Mouse (Mus musculus): ENCODE measurements around the gene Lgmn. TPM values are rescaled to one million over a fixed set of nuclear protein-coding genes. Genes with fewer than 3 reads are reported as not detected.

Gene Lgmn
- polyA plus RNA-seq (2012), result 0.93 and 0.97 TPM in 2 replicates

DNA sequence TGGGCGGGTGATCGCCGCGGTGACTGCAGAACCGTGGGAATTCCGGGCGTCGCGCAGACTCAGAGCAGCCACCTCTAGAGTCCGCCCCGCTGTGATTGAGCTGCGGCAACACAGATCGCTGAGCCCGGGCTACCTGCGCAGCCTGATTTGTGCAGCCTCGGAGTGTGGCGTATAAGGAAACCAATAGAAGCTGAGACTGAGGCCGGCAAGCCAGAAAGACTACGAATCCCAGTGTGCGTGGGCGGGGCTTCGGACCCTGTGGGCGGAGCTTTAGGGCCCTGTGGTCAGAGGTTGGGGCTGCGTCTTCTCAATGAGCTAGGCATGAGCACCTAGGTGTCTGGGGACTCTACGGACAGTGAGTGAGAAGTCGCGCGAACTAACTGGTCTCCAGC lies at the start of gene Lgmn:
Gene Lgmn (minus strand): TSS at position 182 of the 392 bp plus-strand sequence.

DNA sequence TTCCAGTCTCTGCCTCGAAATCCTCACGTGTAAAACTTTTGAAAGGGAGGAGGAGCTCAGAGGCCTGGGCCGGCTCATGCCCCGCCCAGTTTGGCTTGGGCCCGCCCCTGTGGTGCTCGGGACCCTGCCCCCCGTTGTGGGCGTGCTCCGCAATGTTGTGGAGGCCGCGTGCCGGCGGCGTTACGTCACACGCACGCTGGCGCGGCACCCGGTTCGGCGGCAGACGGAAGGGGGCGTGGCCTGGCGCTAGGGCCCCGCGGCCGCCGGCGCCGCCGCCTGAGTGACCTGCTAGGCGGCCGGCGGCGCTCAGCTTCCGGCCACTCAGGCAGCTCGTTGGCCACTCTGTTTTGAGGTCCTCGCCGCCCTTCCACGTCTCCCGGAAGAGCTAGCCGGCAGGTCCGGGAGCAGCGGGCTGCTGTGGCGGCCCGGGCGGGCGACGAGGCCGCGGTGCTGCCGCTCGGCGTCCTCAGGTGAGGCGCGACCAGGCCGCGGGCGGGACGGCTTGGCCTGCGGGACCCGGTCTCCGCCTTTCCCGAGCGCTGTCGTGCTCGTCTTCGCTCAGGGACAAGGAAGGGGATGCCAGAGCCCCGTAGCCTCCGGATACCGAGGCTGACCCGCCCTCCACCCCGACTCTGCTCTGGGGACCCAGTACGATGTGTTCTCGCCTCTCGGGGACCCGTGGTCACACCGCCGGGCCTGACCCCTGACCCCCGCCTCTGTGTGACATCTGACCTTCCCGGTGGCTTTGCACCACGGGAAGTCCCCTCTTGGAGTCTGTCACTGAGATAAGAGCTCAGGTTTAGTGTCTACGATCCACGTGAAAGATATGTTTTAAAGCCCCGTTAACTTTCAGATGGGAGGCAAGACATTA lies 29.5 kb upstream of the Lgmn start, which contains the start of gene Golga5:
Gene Golga5 (plus strand): TSS at position 242 of the 871 bp plus-strand sequence.

Other genes with a start within 250 kb of the Lgmn start
- 202 and 283 TPM in 2 replicates for gene Rin3, start 156.8 kb downstream of the Lgmn start, polyA plus RNA-seq (2012)
- 8.1 and 9.5 TPM in 2 replicates for gene Golga5, start 29.3 kb upstream of the Lgmn start, polyA plus RNA-seq (2012)
- gene Chga, start 115.2 kb upstream of the Lgmn start, polyA plus RNA-seq (2012), result 0.14 and 0.23 TPM in 2 replicates